Mouse (Mus musculus): ENCODE results near the gene Nfix.

GRCm38 (mm10) chr8:84709931-84710330 lies 90.2 kb downstream of the Nfix start:
- TF ChIP-seq CTCF (IDR thresholded peaks at IDR 0.05; ENCODE audit: low read depth) (no peak), EP300 (optimal IDR thresholded peaks at IDR 0.05) (no peak)

All from stomach, postnatal 0 days (tissue).